Mouse (Mus musculus) left cerebral cortex, adult 8-10 months (tissue): ENCODE data around the gene Frmd4b. TPM values are rescaled to one million over a fixed set of nuclear protein-coding genes. Genes with fewer than 3 reads are reported as not detected.

Experiments used
- DNase-seq, 2 experiments: peaks; one replicate each; pipeline ENCODE4 v3.0.0; 2022; ENCODE audit warnings: low spot score in 2 of 2
- total RNA-seq, 4 experiments: library from RNA; stranded (reverse); gene quantifications; 2 replicates each; pipeline ENCODE4 v1.2.4; 2022

The Frmd4b gene
- total RNA-seq, 4 experiments from 2014 or later: 20.1 to 23.7 (median 22.7) TPM

DNA sequence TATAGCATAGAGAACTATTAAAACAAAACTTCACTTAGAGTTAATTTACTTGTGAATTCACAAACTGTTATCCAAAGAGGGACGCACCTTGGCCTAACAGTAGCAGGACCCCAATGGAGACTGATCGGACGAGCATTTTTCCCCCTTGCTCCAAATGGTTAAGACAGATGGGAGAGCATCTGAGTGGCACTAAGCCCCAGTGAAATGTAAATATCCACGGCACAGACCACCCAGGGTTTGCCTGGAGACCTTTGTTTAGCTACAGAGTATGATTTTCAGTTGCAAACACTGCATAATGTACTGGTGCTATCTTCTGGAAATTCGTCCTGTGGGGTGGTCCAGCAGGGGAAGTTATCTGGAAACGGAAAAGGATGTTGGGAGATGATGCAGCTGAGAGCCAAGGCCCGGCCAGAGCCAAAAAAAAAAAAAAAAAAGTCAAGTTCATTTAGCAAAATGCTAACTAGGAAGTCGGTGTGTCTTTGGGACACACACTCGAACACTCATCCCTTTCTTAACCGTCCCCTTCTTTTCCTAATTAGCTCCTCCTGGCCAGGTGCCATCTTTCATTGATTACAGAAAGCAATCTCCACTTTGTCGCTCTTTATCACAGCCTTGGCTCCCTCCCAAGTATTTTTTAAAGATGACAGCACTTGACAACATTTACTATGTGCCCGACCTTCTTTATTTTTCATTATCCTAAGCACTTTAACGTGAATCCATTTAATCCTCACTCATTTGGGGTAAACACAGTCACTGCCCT lies 95.9 kb downstream of the Frmd4b start:
- DNase-seq: no peak

DNA sequence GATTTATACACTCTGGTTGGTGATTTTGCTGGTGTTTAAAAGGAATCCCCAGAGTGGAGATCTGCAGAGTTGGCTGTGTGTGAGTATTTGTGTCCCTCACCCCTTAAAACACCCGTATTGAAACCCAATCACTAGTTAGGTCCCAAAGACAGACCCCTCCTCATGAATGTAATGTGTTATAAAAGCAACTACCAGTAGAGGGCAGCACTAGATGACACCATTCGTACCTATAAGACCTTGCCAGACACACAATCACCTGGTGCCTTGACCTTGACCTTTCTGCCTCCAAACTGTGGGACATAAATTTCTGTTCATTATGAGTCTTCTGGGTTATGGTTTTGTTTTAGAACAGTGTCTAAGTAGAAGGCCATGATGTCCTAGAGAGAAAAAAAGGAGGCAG lies 96.8 kb downstream of the Frmd4b start:
- no peak for DNase-seq

DNA sequence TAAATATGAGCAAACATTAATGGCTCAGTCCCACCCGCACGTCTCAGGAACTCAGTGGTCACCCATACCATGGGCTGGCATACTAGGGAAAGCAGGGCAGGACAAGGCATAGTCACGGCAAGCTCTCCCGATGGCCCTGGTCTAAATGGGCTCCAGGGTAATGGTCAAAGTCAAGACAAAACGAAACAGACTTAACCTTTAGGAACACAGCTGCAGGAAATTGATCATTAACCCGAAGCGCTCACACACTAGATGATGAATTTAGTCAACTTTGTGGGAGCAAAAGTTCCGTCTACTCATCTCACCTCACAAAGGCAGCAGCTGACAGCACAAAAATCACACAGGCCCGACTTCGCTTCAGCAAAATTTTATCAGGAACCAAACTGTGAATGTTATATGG lies 97.8 kb downstream of the Frmd4b start:
- no peak for DNase-seq

DNA sequence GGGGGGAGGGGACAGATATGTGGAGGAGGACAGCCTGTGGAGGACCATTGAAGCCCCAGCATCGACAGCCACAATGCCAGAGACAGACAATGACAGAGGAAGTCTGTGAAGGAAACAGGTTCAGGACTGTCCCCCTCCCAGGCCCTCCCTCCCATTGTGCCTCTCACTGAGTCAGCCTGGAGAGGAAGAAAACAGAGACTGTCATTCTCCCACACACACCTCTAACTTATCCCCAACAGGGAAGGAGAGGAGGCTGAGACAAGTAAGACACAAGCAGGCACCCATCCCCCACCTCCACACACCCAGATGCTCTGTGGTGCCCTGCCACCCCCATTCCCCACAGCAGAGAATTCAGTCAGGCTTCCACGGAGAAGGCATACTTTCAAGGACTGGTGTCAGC lies 98.9 kb downstream of the Frmd4b start:
- DNase-seq: peak in 1 of 2 experiments; percentile 34

DNA sequence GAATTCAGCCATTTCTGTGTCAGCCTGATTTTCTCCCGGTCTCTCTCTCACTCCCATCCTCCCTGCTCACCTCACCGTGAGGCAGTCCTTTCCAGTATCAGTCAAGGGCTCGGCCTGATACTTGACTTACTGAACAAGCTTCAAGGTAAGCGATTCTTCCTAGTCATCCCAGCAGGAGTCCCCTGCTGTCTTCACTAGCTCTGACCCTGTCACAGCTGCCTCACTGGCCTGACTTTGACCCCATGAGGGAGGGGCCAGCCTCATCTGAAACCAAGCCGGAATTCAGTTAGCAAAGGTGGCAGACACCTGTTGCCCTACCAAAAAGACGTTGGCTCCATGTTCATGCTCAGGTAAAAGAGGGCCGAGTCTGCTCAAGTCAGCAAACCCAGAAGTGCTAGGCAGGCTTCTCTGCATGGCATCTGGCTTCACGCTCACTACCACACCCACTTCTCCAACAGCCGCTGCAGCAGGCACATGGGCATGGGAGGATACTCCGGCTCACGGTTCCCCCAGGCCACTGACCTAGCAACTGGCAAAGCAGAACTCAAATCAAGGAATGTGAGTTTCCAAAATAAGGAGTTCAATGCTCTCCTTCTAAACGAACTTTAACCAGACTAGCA lies 99.6 kb downstream of the Frmd4b start:
- DNase-seq: no peak

DNA sequence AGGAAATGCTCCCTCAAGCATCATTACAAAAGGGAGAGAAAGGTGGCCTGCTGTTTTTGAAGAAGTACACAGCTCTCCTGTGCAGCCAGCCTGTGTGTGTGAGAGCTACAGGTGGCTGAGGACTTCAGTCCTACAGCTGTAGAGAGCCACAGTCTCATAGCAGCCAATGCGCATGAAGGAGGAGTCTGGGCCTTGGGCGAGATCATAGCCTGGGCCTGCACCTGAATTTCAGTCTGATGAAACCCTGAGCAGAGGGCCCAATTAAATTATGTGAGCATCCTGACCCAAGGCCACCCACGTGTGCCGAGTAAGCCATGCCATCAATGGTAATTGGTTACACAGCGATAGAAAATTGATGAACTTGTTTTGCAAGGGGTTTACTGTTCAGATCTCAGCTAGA lies 100.4 kb downstream of the Frmd4b start:
- DNase-seq: no peak

DNA sequence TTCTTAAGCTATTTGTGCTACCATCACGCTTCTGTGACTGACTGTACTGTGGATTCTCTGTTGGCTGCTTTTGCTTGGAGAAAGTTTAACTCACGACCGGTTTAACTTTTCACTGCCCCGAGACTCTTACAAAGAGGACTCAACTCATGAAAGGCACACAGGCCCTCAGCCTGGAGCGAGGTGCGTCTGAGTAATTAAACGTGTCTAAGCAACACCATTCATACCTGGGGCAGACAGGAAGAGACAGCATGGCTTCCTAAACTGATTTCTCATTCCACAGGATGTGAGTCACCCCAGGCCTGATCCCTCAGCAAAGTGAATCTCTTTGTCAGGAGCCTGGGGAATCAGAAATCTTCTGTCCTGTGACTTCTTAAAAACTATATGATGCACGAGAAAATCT lies 106.6 kb downstream of the Frmd4b start:
- no peak for DNase-seq

DNA sequence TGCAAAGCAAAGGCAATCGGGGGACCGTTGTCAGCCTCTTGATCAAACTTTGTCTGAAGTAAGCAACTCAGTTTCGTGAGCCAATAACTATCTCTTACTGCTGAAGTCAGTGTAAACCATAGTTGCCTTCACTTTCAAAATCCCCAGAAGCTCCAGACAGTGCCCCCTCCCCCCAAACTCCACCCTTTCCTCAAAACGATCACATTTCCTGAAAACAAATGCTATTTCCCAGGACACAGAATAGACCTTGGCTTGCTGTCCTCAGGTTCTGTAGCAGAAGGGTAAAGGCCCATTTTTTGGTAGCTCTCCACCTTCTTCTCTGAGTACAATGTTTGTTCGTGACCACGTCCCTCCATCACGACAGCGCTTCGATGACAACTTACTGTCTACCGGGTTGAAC lies 107.9 kb downstream of the Frmd4b start:
- DNase-seq: no peak

DNA sequence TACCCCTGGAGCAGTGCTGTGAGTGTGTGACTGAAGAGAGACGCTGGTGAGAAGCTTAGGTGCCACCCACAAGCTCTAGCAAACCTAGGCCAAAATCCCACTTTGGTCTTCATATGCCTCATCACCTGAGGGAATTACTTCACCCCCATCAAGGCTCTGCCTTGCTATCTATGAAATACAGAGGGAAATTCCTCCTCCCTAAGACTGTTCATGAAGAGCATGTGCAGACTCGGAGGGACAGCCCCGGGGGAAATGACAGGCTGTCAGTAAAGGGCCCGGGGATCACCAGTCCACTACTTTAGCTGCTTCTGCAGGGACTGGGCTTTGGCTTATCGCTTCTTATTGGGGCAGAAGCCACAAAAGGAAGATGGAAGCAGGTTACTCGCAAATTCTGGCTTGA lies 108.9 kb downstream of the Frmd4b start:
- DNase-seq: no peak

DNA sequence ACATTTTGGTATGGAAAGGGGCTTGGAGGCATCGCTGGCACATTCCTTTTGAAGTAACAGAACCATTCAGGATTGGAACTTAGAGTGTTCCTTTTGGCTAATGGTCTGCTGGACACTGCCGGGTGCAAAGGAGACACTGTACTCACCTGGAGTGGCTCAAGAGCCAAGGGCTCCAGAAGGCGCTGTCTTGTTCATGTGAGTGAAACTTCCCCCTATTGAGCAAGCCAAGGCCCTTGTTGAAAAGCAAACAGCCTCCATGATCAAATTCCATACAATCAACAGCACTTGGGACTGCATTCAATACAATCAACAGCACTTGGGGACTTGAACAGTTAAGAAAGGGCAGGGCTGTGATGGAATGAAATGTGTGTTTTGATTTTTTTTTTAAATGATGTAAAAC lies 109.4 kb downstream of the Frmd4b start:
- no peak for DNase-seq

DNA sequence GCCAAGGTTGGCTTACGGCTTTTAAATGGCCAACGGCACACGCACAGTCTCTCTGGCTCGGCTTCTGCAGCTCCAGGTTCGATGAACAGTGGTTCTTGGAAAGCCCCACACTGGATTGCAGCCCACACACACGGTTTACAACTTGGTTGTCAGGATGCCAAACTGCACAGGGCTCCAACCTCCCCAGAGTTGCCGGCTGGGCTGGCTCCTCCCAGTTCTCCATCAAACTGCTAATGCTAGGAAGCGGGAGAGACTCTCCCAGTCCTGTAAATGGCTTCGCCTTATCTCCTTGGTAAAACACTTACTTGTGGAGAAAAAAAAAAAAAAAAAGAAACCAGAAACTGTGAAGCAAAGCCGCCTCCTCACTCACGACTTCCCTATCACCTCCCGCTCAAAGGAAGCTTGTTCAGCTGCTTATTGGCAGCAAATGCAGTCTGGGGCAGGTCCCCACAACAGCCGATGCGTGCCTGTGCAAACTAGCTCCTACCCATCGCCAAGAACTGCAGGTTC lies 111.1 kb downstream of the Frmd4b start:
- DNase-seq: peak; percentile 27 to 65

DNA sequence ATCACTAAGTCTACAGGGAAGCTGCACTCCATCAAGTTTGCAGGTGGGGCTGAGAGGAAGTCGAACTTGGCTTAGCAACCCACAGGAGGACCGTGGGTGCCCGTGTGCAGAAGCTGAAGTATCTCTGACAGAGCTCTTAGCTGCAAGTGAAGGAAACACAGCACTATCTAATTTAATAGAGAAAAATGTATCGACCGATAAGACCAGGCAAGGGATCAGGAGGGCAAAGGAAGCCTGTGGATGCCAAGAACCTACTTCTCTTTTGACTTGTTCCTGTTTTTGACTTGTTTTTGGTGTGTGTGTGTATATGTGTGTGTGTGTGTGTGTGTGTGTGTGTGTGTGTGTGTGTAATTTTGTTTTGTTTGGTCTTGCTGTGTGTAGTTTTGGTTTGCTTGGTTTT lies 112.7 kb downstream of the Frmd4b start:
- no peak for DNase-seq

DNA sequence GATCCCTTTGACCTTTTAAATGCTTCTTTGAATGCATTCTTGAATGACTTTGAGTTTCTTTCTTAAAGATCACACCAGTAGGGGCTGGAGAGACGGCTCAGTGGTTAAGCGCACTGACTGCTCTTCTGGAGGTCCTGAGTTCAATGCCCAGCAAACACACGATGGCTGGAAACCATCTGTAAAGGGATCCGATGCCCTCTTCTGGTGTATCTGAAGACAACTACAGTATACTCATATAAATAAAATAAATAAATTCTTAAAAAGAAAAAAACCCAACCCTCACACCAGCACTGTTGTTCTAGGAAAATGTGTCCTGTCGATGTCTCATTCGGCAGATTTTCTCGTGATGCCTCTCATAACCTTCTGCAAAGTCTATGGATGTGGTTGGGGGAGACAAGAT lies 116.3 kb downstream of the Frmd4b start:
- no peak for DNase-seq

DNA sequence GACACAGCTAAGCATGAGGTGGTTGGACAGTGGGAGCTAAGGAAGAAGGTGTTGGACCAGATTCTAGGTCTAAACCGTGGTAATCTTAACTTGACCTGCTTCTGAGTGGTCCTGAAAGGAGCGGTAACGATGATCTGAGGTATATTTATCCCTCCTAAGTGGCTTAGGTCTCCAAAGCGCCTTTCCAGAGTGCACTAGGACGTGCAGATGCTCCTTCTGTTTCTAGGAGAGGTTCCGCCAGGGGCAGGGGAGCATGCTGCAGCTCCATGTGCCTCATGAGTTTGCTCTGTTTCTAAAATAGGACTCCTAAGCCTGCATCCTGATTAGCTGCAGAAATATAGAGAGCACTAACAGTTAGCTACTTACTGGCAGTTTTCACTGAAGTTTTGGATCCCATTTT lies 117.1 kb downstream of the Frmd4b start:
- no peak for DNase-seq

DNA sequence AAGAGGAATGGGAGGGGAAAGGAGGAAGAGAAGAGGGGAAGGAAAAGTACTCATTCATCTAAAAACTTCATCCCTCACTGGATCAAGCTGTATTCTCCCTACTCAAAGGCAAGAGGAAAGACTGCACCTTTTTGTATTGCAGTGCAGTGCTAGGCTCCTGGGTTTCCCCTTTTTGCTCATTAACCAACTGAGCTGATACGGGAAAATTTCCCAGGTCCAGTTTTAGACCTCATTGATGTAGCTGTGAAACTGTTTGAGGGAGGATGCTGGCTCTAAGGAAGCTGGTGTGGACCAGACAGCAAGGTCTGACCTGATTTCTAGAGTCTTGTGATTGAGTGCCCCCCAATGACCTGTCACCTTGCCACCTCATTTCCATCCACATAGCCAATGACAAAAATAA lies 121.3 kb downstream of the Frmd4b start:
- DNase-seq: no peak

DNA sequence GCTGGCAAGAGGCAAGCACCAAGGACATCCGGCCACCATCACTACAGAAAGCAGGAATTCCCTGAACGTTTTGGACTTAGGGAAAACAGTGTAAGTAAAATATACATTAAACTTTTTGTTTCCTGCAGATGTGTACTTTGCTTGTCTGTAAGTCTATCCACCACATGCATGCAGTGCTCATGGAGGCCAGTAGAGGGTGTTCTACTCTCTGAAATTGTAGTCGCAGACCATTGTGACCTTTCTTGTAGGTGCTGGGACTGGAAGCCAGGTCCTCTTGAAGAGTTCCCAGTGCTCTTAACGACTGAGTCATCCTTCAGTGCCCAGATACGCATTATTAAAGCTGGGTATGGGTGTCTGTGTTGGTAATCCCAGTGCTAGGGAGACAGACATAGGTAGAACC lies 126.3 kb downstream of the Frmd4b start:
- DNase-seq: no peak

DNA sequence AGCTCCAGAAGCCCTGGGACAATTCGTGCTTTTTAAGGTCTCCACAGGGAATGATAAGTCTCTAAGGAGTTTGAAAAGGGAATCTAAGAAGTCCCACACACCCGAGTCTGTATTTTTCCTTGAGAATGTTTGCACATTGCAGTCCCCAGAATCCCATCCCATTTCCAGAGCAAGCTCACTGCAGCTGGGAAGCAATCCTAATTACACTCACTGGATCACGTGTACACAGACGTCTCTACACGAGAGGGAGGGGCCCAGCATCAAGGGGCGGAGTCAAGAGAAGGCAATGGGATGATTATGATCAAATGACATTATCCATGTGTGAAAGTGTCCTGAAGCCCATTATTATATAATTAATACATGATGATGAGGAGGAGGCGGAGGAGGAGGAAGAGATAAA lies 128.5 kb downstream of the Frmd4b start:
- peak in 1 of 2 experiments; percentile 24 for DNase-seq

DNA sequence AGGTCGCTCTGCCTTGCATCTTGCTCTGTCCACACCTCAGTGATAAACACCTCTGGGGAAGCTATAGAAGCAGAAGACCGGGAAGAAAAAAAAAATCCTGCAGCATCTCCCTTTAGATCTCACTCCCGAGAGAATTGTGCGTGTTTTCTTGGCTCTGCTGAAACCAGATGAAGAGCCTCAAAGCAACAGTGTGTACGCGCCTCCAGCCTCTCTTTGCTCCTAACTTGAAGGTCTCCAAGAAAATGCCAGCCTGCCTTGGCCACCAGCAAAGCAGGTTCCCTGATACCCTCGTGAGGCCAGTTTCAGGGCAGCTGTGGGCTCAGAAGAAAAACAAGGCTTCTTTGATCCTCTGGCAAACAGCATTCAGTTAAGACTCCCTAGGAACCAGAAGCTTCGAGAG lies 129.1 kb downstream of the Frmd4b start:
- DNase-seq: no peak

DNA sequence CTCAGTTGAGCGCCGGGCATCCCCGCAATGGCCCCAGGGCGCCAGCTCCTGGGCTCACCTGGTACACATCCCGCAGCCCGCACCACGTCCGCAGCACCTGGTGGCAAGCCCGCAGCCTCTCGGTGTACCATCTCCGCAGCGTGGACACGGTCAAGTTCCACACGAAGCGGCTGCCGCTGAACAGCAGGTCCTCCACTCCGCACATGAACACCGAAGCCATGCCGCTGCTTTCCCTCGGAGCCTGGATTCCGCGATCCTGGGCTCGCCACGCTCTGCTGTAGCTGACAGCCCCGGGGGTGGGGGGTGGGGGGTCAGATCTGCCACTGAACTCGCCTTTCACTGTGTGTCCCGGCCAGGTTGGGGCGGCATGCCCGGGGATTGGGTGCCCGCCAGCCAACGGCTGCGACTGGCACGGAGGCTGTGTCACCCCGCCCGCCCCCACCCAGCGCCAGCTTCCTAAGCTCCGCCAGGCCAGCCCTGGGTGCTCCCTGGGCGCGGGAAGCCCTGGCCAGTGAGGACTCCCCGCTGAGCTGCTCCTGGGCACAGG lies 129.7 kb downstream of the Frmd4b start:
- DNase-seq: peak in 1 of 2 experiments; percentile 73

DNA sequence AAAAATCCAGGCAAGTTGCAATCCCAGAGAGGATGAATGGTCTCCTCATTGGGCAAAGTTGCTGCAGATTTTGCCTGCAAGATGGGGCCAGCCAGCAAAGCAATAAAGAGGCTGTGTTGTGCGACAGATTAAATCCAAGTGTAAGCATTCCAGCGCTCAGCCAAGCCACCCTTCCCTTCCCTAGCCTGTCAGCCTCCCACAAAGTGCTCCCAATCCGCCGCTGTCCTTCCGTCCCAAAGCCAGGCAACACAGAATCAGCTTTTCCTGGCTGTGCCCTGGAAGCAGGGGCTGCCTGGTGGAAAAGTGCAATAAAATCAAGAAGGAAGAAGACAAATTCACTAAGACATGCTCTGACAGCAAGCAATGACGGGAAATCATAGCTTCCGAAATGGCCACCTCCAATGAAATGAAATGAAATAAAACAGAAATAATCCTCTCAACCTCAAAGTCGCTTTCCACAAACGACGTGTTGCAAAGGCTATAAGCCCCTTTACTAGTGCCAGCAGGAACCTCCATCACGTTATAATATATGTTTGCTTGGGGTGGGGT lies 130.5 kb downstream of the Frmd4b start:
- DNase-seq: no peak

DNA sequence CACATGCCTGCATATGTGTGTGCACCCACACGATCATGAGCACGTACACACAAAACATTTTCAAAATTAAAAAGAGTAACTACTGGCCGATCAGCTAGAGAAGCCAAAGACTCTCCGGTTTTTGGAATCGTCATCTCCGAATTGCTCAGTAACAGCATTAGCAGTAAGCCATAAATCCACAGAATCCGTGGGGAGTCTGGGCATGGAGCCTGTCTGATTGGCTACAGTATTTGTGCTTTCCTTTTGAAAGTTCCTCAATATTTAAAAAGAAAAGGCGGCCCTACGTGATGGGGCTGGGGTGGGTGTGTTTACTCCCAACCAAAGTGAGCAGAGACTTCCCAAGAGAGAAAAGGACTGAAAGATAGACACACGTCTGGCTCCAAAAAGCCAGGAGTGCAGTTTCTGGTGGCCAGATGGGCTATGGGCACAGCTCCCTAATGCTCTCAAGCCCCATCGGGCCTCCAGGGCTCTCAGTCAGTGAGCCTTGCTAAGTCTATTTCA lies 131.4 kb downstream of the Frmd4b start:
- DNase-seq: no peak

DNA sequence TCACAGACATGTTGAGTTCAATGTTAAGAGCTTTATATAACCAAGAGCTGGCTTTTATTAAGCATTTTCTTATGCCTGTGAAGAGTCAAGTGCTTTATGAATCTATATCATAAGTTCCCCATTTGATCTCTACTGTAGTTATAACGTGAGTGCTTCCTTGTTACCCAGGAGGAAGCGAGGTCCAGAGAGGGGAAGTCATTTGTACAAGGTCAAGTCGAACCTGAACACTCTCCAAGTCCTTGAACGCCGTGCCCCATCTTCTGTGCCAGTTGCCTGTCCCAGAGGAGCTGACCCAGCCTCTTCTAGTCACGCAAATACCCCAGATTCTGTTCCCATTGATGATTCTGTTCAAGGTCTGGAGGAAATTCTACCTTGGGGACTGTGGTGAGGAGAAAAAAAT lies 135.4 kb downstream of the Frmd4b start:
- DNase-seq: no peak
